Mouse (Mus musculus) urinary bladder, postnatal 36 days (tissue): ENCODE results near the gene Prss43.
A peak's percentile ranks its signal among the peaks of the same experiment; 100 is the strongest.
"Not testable (repeated sequence)": the region's sequence is repeated elsewhere in the genome, so short reads cannot be mapped to it uniquely, and the experiment has no call there.

Source experiments
- DNase-seq, 2 experiments: peaks; one replicate each; pipeline ENCODE4 v3.0.0; 2022; ENCODE audit warnings: low spot score in 2 of 2, mixed read lengths in 1 of 2

Prss43 gene

GRCm38 (mm10) chr9:110826390-110826789, at the start of gene Prss43:
Gene Prss43, plus strand, starts transcription at chr9:110826690.
- no peak for DNase-seq

DNA sequence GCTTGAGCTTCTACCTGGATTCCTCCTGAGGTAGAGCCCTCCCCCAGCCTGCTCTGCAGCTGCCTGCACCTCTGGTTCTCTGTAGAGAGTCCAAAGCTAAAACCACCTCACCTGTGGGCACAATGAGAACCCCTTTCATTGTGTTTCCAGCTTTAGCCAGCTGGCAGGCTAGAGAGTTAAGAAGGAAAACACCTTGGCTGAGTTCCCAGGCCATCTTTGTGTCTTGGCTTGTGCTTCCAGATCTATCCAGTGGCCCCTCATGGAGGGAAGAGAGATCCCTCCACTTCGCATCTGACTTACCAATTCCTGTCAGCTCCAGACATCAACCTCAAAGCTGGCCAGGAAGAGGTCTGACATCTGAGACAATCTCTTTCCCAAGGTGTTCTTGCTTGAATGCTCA, 48.4 kb upstream of the Prss43 start:
- DNase-seq: no peak

- DNase-seq: no peak
Observed at GRCm38 (mm10) chr9:110778559-110778958, 47.9 kb upstream of the Prss43 start.

DNA sequence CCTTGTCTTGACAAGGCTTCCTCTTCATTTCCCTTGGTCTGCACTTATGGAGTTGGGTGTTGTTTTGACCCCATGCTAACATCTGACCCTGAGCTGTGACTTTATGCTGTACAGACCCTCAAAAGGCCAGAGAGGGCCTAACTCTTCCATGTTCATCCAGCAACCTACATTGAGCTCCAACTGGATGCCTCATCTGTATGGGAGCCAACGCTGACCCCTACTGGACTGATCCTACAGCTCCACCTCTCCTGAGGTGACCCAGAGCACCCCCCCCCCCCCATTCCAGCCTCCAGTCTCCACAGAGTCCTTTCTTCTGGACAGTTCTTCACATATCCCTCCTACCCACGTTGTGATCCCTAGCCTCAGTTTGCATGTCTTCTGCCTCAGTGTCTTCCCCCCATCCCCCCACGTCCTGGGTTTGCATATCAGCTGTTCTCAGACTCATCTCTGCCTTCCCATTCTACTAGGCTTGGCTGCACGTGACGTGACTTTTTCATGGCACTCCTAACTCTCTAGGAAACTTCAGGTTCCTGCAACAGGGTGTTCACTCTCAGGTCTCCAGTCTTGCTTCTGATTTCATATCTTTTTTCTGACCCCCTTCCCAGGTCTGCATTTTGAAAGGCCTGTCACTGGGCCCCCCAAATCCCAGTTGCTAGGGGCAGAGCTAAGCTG, 47.1 kb upstream of the Prss43 start:
- no peak for DNase-seq

- DNase-seq: peak; percentile 91 to 93
Observed at GRCm38 (mm10) chr9:110781256-110781721, 45.2 kb upstream of the Prss43 start.

DNA sequence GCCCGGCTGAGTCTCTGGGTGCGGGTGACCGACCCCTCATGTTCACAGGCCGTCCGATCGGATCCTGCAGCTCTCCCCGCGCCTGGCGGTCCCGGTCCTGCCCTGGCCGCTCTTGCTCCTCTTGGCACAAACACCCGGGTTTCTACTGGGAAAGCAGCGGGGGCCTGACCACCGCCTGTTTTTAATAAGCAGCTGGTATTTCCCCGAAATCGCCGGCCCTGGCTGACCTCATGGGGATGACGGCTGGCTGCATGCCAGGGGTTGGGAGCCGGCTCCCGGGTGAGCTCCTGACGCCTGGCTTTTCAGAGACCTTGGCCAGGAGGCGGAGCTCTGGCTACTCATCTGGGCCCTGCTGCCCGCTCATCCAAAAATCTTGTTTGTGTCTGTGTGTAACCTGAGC, 44.8 kb upstream of the Prss43 start:
- peak; percentile 71 to 88 for DNase-seq

DNA sequence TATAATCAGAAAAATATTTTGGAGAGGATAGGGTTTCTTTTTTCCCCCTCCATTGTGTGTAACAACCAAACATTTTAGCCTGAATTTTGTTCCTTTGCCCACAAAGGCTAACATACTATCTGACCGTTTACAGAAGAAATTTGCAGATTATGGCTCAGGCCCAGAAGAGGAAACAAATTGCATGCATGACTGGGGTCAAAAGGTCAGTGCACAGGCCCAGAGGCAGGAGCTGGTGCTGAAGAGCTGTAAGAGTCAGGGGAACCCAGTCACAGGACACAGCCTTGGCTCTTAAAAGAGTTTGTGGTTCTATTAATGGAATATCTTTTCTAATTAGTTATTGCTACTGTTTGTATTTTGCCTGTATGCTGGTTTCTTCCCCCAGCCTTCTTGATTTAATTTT, 42.9 kb upstream of the Prss43 start:
- no peak for DNase-seq

DNA sequence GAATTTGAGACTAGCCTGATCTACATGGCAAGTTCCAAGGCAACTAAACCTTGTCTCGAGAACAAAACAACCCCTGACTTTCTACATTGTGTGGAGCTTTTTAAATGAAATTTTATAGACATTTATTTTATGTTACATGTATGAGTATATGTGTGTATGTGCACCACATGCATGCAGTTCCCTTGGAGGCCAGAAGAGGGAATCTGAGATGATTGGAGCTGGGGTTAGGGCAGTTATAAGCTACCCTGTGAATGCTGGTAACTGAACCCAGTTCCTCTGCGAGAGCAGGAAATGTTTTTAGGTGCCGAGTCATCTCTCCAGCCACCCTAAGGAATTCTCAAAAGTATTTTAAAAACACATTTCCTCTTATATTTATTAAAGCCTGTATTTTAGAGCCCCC, 38.3 kb upstream of the Prss43 start:
- DNase-seq: no peak

DNA sequence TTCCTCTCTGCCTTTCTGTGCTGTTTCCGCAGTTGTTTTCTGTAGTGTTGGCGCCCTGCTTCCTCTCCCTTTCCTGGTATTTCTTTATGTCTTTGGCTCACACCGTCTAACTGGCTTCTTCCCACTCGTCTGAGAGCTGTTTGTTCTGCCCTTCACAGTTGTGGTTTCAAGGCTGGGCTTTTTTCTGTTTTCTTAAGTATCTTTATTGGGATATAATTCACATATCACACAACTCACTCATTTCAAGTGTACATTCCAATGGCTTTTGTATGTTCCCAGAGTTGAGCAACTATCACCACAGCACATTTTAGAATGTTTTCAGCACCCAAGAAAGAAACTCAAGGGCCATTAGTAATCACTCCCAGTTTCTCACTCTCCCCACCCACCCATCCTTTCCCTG, 36.0 kb upstream of the Prss43 start:
- no peak for DNase-seq

- no peak for DNase-seq
Observed at GRCm38 (mm10) chr9:110797013-110797412, 29.5 kb upstream of the Prss43 start.

- DNase-seq: no peak
Observed at GRCm38 (mm10) chr9:110797866-110798265, 28.6 kb upstream of the Prss43 start, which contains the start of gene Prss42. Gene Prss42, plus strand, starts transcription at chr9:110798166.

GRCm38 (mm10) chr9:110800834-110801479, 25.5 kb upstream of the Prss43 start:
- DNase-seq: no peak

DNA sequence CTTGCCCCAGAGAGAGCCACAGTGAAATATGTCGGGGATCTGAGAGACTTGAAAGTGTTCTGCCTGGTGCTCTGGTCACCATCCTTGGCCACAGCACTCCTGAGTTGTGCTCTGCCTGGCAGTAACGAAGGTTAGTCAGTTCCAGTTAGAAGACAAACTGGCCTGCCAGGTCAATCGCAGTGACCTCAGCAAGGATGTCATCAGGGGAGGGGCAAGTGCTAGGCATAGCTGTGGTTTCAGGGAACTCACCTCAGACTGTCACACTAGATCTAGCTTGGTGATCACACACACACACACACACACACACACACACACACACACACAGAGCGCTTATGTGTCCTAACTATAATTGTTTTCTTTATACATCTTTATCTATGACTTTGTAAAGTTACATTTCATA, 23.2 kb upstream of the Prss43 start:
- no peak for DNase-seq

DNA sequence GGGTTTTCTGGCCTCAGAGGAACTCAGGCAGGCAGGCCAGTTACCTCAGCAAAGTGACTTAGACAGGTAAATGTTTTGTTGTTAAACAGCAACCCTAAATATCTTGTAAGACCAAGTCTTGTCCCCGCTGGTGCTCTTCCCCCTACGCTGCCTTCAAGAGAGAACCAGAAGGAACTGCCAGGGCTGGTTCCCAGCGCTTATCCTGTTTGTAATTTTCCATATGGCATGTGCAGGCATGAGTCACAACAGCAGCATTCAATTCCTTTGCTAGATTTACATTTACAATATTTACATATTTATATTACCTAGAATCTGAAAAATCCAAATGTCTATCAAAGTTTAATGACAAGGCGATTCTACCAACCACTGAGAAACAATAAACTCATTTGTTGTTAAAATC, 16.4 kb upstream of the Prss43 start:
- DNase-seq: no peak

DNA sequence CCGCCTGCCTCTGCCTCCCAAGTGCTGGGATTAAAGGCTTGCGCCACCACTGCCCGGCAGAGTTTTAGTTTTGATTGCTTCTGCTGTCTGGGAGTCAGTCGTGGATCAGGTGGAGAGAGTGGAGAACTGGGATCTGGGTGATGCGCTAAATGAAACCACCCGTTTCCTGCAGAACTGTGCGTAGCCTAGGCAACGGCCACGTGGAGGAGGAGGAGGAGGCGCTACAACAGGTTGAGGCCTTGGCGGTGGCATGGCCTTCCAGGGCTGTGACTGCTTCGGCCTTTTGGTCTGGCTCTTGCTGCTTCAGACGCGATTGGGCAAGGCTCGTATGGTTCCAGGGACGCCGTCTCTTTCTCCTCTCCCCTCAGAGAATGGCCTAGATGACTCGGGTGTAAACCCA, 12.7 kb upstream of the Prss43 start, which contains the start of gene Prss44:
TSS of gene Prss44 (plus strand) at position 206 of the 400 bp plus-strand sequence.
- no peak for DNase-seq

DNA sequence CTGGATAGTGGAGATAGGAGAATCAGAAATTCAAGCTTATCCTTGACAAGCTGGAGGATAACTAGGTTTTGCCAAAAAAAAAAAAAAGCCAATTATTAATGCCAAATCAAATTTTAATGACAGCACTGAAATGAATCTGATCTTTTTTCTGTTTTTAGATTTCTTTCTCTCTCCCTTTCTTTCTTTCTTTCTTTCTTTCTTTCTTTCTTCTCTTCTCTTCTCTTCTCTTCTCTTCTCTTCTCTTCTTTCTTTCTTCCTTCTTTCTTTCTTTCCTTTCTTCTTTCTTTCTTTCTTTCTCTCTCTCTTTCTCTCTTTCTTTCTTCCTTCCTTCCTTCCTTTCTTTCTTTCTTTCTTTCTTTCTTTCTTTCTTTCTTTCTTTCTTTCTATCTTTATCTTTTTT, 5.9 kb upstream of the Prss43 start:
- not testable (repeated sequence) for DNase-seq

- DNase-seq: no peak
Observed at GRCm38 (mm10) chr9:110821436-110821835, 5.1 kb upstream of the Prss43 start.

DNA sequence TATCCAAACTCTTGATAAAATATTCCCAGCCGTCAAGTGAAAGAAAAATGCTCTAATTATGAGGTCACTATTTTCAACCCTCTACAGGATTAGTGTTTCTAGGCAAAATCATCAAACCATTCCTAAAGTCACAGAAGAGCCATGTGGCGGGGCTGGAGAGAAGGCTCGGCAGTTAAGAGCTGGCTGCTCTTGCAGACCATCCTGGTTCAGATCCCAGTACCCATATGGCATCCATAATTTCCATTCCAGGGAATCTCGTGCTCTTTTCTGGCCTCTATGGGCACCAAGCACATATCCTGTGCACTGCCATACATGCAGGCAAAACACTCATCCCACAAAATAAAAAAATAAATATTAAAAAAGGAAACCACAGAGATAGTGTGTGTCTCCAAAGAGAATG, 1.1 kb upstream of the Prss43 start:
- no peak for DNase-seq

DNA sequence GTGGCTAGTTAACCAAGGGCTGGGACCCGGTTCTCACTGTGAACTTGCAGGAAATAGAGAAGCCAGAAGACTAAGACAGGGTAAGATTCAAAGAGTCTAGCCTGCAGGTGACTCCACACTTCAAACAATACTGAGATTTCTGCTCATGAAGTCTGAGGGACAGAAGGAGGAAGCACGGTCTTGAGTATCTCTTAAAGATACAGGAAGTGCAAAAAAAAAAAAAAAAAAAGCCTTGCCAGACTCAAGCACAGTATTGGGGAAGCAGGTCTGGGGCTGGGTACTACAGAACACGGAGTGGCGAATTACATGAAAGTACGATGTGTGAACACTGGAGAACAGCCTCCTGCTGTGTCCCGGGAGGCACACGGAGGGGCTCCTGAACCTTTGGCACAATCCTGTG, 658 bp upstream of the Prss43 start:
- DNase-seq: no peak

DNA sequence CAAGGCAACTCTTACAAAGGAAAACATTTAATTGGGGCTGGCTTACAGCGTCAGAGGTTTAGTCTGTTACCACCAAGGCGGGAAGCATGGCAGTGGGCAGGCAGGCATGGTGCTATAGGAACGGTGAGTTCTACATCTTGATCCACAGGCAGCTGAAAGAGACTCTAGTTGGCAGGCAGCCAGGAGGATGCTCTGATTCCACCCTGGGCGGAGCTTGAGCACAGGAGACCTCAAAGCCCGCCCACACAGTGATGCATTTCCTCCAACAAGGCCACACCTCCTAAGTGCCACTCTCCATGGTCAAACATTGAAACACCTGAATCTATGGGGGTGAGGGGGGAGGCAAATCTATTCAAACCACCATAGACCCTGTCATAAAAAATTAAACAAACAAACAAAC, 6.5 kb downstream of the Prss43 start:
- no peak for DNase-seq

GRCm38 (mm10) chr9:110834411-110834810, 7.9 kb downstream of the Prss43 start, which contains the start of gene Prss45:
Gene Prss45, plus strand, starts transcription at chr9:110834588.
- DNase-seq: no peak

GRCm38 (mm10) chr9:110834961-110835360, 8.5 kb downstream of the Prss43 start:
- DNase-seq: no peak

DNA sequence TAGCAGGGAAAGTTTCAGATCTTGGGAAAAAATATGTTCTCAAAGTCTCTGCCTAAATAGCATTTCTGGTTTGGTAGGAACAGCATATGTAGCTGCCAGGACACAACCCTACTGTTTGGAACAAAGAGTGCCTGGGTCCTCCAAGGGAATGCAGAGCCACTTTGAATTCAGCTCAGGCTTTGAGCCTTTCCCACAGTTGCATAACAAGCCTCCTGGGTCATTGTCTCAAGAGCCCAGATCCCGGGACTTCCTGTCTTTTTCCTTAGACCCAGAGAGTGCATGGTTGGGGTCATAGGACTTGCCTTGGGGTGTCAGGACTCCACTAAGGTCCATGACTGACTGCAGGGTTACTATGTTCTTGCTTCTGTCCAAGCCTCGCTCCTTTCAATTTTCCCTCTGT, 9.6 kb downstream of the Prss43 start:
- no peak for DNase-seq
